Mouse (Mus musculus) MEL (cell line): ENCODE measurements around the gene Scnn1a. TPM values are rescaled to one million over a fixed set of nuclear protein-coding genes. Genes with fewer than 3 reads are reported as not detected.

Experiments used
- DNase-seq: peaks from one replicate; pipeline ENCODE4 v3.0.0; 2011; ENCODE audit warnings: low read depth, low spot score
- H3K27ac ChIP-seq: 2 replicates; pipeline ENCODE4 v1.5.1; 2012; ENCODE audit warnings: low read depth, mild to moderate bottlenecking, control low read depth, low read length, moderate library complexity; ENCODE audit not compliant: control insufficient read depth
- H3K27me3 ChIP-seq, 2 experiments: fragments of 150-350 bp in 1 of 2; sonication (generic) in 1 of 2; 2 replicates each; pipeline ENCODE4 v1.6.1; 2012; ENCODE audit warnings: low read length in 2 of 2, mild to moderate bottlenecking in 2 of 2, improper control_type of control experiment in 1 of 2, moderate library complexity in 1 of 2; ENCODE audit not compliant: insufficient read depth in 2 of 2, control insufficient read depth in 1 of 2
- H3K36me3 ChIP-seq, 2 experiments: 2 replicates each; pipeline ENCODE4 v1.6.1; 2012 to 2014; ENCODE audit warnings: low read length in 2 of 2, improper control_type of control experiment in 1 of 2, inconsistent platforms in 1 of 2, mild to moderate bottlenecking in 1 of 2; ENCODE audit not compliant: insufficient read depth in 2 of 2, control insufficient read depth in 1 of 2
- H3K4me1 ChIP-seq, 2 experiments: fragments of 150-350 bp in 1 of 2; sonication (generic) in 1 of 2; 2 replicates each; pipeline ENCODE4 v1.6.1; 2012; ENCODE audit warnings: low read length in 2 of 2, improper control_type of control experiment in 1 of 2, mild to moderate bottlenecking in 1 of 2; ENCODE audit not compliant: insufficient read depth in 2 of 2, control insufficient read depth in 1 of 2
- H3K4me3 ChIP-seq, 2 experiments: fragments of 150-350 bp in 1 of 2; sonication (generic) in 1 of 2; 2 replicates each; pipeline ENCODE4 v1.5.1; 2012; ENCODE audit warnings: low read depth in 2 of 2, low read length in 2 of 2, mild to moderate bottlenecking in 2 of 2, moderate library complexity in 2 of 2, control low read depth in 1 of 2, improper control_type of control experiment in 1 of 2; ENCODE audit not compliant: control insufficient read depth in 1 of 2, insufficient read depth in 1 of 2
- H3K79me2 ChIP-seq: 2 replicates; pipeline ENCODE4 v1.6.1; 2012; ENCODE audit warnings: mild to moderate bottlenecking, low read length, moderate library complexity; ENCODE audit not compliant: control insufficient read depth, poor library complexity, insufficient read depth
- H3K9ac ChIP-seq: 2 replicates; pipeline ENCODE4 v1.6.1; 2012; ENCODE audit warnings: low read depth, mild to moderate bottlenecking, control low read depth, low read length, moderate library complexity; ENCODE audit not compliant: control insufficient read depth, poor library complexity, severe bottlenecking
- H3K9me3 ChIP-seq: fragments of 150-350 bp; sonication (generic); replicated peaks from 2 replicates; pipeline ENCODE4 v1.6.1; 2012; ENCODE audit warnings: mild to moderate bottlenecking, low read length, improper control_type of control experiment, moderate library complexity; ENCODE audit not compliant: insufficient read depth
- BHLHE40 ChIP-seq: IDR thresholded peaks from 2 replicates; pipeline ENCODE4 v1.6.1; 2012; ENCODE audit warnings: low read depth, mild to moderate bottlenecking, inconsistent platforms, low read length, improper control_type of control experiment, borderline replicate concordance
- CHD1 ChIP-seq: IDR thresholded peaks from 2 replicates; pipeline ENCODE4 v1.6.1; 2012; ENCODE audit warnings: low read depth, mild to moderate bottlenecking, inconsistent platforms, low read length, improper control_type of control experiment
- ELF1 ChIP-seq: IDR thresholded peaks from 2 replicates; pipeline ENCODE4 v1.6.1; 2014; ENCODE audit warnings: low read depth, mild to moderate bottlenecking, inconsistent platforms, low read length, improper control_type of control experiment, moderate library complexity
- EP300 ChIP-seq, 2 experiments: IDR thresholded peaks; 2 replicates each; pipeline ENCODE4 v1.6.1; 2011; ENCODE audit warnings: improper control_type of control experiment in 2 of 2, low read length in 2 of 2, low read depth in 1 of 2, mild to moderate bottlenecking in 1 of 2
- GABPA ChIP-seq: IDR thresholded peaks from 2 replicates; pipeline ENCODE4 v1.6.1; 2012; ENCODE audit warnings: low read depth, mild to moderate bottlenecking, inconsistent platforms, low read length, improper control_type of control experiment, moderate library complexity
- GATA1 ChIP-seq: IDR thresholded peaks from 2 replicates; pipeline ENCODE4 v1.6.1; 2011; ENCODE audit warnings: low read depth, low read length, improper control_type of control experiment
- HCFC1 ChIP-seq: IDR thresholded peaks from 2 replicates; pipeline ENCODE4 v1.6.1; 2012; ENCODE audit warnings: low read depth, mild to moderate bottlenecking, inconsistent platforms, low read length, improper control_type of control experiment, moderate library complexity
- MAFK ChIP-seq: IDR thresholded peaks from 2 replicates; pipeline ENCODE4 v1.6.1; 2011; ENCODE audit warnings: low read depth, mild to moderate bottlenecking, low read length, improper control_type of control experiment, borderline replicate concordance
- MAX ChIP-seq: IDR thresholded peaks from 2 replicates; pipeline ENCODE4 v1.6.1; 2011; ENCODE audit warnings: low read length, improper control_type of control experiment
- MYB ChIP-seq: IDR thresholded peaks from 2 replicates; pipeline ENCODE4 v1.6.1; 2011; ENCODE audit warnings: mild to moderate bottlenecking, low read depth, low read length, improper control_type of control experiment
- NELFE ChIP-seq: IDR thresholded peaks from 2 replicates; pipeline ENCODE4 v1.6.1; 2011; ENCODE audit warnings: low read depth, low read length, improper control_type of control experiment
- POLR2AphosphoS2 ChIP-seq: IDR thresholded peaks from 2 replicates; pipeline ENCODE4 v1.6.1; 2011; ENCODE audit warnings: low read length, improper control_type of control experiment
- POLR2AphosphoS5 ChIP-seq: IDR thresholded peaks from 2 replicates; pipeline ENCODE4 v1.6.1; 2012; ENCODE audit warnings: low read depth, borderline replicate concordance, mild to moderate bottlenecking, inconsistent platforms, low read length, moderate library complexity, mixed read lengths
- SIN3A ChIP-seq: IDR thresholded peaks from 2 replicates; pipeline ENCODE4 v1.6.1; 2012; ENCODE audit warnings: low read length, improper control_type of control experiment, inconsistent platforms
- SMC3 ChIP-seq: IDR thresholded peaks from 2 replicates; pipeline ENCODE4 v1.6.1; 2011; ENCODE audit warnings: low read depth, low read length, improper control_type of control experiment
- USF1 ChIP-seq: IDR thresholded peaks from 2 replicates; pipeline ENCODE4 v1.6.1; 2014; ENCODE audit warnings: low read depth, mild to moderate bottlenecking, inconsistent platforms, low read length, improper control_type of control experiment, moderate library complexity
- USF2 ChIP-seq, 2 experiments: IDR thresholded peaks; 2 replicates each; pipeline ENCODE4 v1.6.1; 2011 to 2012; ENCODE audit warnings: improper control_type of control experiment in 2 of 2, low read length in 2 of 2, borderline replicate concordance in 1 of 2, inconsistent platforms in 1 of 2, low read depth in 1 of 2, mild to moderate bottlenecking in 1 of 2; ENCODE audit not compliant: insufficient read depth in 1 of 2
- ZC3H11A ChIP-seq: IDR thresholded peaks from 2 replicates; pipeline ENCODE4 v1.6.1; 2012; ENCODE audit warnings: low read depth, mild to moderate bottlenecking, inconsistent platforms, low read length, improper control_type of control experiment
- polyA plus RNA-seq, 2 experiments: library from polyadenylated mRNA; stranded (reverse) in 1 of 2; unstranded in 1 of 2; fragments of >175 nt in 1 of 2; fragments of >200 nt in 1 of 2; gene quantifications; 2 replicates each; pipeline versions ENCODE4 v1.2.1 to v1.2.4; 2012; ENCODE audit warnings: low replicate concordance in 2 of 2, low read depth in 1 of 2; ENCODE audit not compliant: insufficient read length in 2 of 2, insufficient read depth in 1 of 2, missing spikeins in 1 of 2
- total RNA-seq: library from RNA; depleted of rRNA; stranded (reverse); fragments of 300-350 nt; gene quantifications from 2 replicates; pipeline ENCODE4 v1.2.3, GENCODE M21; 2012

The Scnn1a gene
- total and polyA plus RNA-seq, 3 experiments = 0.50 TPM; not detected in 2

- Histone ChIP-seq H3K4me3 (no peak overlapping the region), H3K36me3 (peaks cover 0 to 42% of the 10 kb centered on the region in 2 experiments; a peak in 2 of 4 replicates), H3K9ac (no peak overlapping the region), H3K27me3 (no peaks in the 10 kb centered on the region), H3K4me1 (peaks cover 14 to 53% of the 10 kb centered on the region in 2 experiments), H3K27ac (no peak overlapping the region), H3K9me3 (no peaks in the 10 kb centered on the region), H3K79me2 (peaks cover 28% of the 10 kb centered on the region)
- TF ChIP-seq POLR2AphosphoS2 = no peak
- TF ChIP-seq ELF1 = no peak
- no peak for TF ChIP-seq ZC3H11A
- TF ChIP-seq CHD1 = no peak
- TF ChIP-seq MAX = no peak
- no peak for TF ChIP-seq POLR2AphosphoS5
- TF ChIP-seq HCFC1 = no peak
- no peak for DNase-seq
Measured at GRCm38 (mm10) chr6:125352046-125352384, 31.6 kb downstream of the Scnn1a start.

GRCm38 (mm10) chr6:125352811-125353210, 32.4 kb downstream of the Scnn1a start:
- Histone ChIP-seq H3K4me1 (peaks cover 14 to 53% of the 10 kb centered on the region in 2 experiments), H3K27me3 (no peaks in the 10 kb centered on the region), H3K9me3 (no peaks in the 10 kb centered on the region), H3K9ac (no peak overlapping the region), H3K79me2 (peaks cover 28% of the 10 kb centered on the region), H3K27ac (no peak overlapping the region), H3K4me3 (no peak overlapping the region), H3K36me3 (peaks cover 0 to 42% of the 10 kb centered on the region in 2 experiments; a peak in 2 of 4 replicates)
- no peak for TF ChIP-seq GABPA
- TF ChIP-seq EP300 (IDR thresholded peaks at IDR 0.05; ENCODE audit: low read depth in 1 of 2, low read length in 2 of 2) = no peak
- TF ChIP-seq MAX = no peak
- TF ChIP-seq MAFK = no peak
- TF ChIP-seq NELFE = no peak
- TF ChIP-seq SMC3 = no peak
- no peak for TF ChIP-seq USF2 (IDR thresholded peaks at IDR 0.05; ENCODE audit: borderline replicate concordance in 1 of 2, insufficient read depth in 1 of 2, low read depth in 1 of 2, low read length in 2 of 2)
- TF ChIP-seq BHLHE40 = no peak
- no peak for TF ChIP-seq SIN3A
- no peak for DNase-seq

GRCm38 (mm10) chr6:125353221-125353620, 32.8 kb downstream of the Scnn1a start:
- no peak for TF ChIP-seq MAFK
- TF ChIP-seq GATA1 = peak; percentile 70
- TF ChIP-seq MAX = no peak
- TF ChIP-seq USF1 = no peak
- TF ChIP-seq MYB = no peak
- H3K79me2 ChIP-seq = peaks cover 28% of the 10 kb centered on the region
- no peak overlapping the region for H3K27ac ChIP-seq
- H3K9me3 ChIP-seq = no peaks in the 10 kb centered on the region
- H3K4me3 ChIP-seq = no peak overlapping the region
- peaks cover 0 to 42% of the 10 kb centered on the region in 2 experiments; a peak in 2 of 4 replicates for H3K36me3 ChIP-seq
- peaks cover 14 to 53% of the 10 kb centered on the region in 2 experiments for H3K4me1 ChIP-seq
- no peaks in the 10 kb centered on the region for H3K27me3 ChIP-seq
- no peak overlapping the region for H3K9ac ChIP-seq
- no peak for DNase-seq
